In the genomic region with DNA sequence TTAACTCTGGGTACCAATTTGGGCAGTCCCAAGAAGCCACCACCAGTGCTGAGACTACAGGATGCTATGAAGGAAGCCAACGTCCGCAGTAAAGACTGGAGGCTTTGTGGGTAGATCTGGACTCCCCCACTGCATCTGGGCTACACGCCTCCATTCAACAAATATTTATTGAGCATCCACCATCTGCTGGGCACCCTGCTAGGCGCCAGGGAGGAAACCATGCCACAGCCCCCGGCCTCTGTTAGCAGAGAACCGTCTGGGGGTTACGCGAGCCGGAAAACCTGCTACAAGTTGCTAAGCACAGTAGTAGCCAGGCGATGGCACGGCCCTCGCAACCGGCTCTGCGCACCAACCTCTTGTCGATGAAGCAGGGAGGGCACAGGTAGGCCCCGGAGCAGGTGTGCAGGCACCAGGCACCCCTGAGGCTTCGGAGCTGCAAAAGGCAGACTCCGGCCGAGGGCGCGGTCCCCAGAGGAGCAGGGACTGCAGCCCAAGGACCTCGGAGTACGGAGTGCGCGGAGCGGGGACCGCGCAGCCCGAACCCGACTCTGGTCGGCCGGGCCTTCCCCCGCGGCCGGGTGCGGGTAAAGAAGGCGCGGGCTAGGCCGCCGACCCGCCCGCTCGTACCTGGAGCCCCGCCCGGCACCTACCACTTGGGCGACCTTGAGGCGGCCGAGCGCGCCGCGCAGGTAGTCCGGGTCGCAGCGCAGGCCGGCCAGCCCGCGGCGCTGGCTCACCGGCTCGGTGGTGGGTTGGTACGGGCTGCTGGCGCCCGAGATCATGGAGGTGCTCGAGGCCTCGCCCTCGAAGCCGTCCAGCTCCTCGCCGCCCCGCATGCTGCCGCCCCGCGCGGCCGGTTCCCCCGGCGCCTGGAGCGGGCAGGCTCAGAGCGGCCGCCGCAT, we compare ENCODE assay signal across 8 mouse cellular contexts. TPM values are rescaled to one million over a fixed set of nuclear protein-coding genes. Genes with fewer than 3 reads are reported as not detected.
DNase-seq lines count a peak whose midpoint lies in the region; ATAC-seq lines count a peak whose summit lies in the region.

No protein-coding gene starts in this region.

- WGBS in forebrain, embryonic 16.5 days: under 1% methylated on average over 81 of the region's 82 CpGs
- under 1% methylated on average over 79 of the region's 82 CpGs for WGBS in limb, embryonic 13.5 days
- WGBS in midbrain, embryonic 11.5 days: under 1% methylated on average over 81 of the region's 82 CpGs

- peak overlapping the region; percentile 92 for H3K4me2 ChIP-seq in forebrain, embryonic 16.5 days (ENCODE audit: low read length)
- H3K4me2 ChIP-seq in limb, embryonic 13.5 days (replicated peaks): peak overlapping the region; percentile 93
- H3K4me2 ChIP-seq in midbrain, embryonic 11.5 days: peak overlapping the region; percentile 97

- peak; percentile 78 for ATAC-seq in forebrain, embryonic 16.5 days
- ATAC-seq in inflammation-experienced regulatory T-cells, adult 6 months: peak; percentile 63
- peak; percentile 72 for ATAC-seq in limb, embryonic 13.5 days (ENCODE audit: low FRiP score, low read depth)
- peak; percentile 85 for ATAC-seq in midbrain, embryonic 11.5 days (ENCODE audit: low FRiP score)

- peaks cover 18% of the 10 kb centered on the region for H3K4me1 ChIP-seq in forebrain, embryonic 16.5 days (replicated peaks; ENCODE audit: control insufficient read depth, insufficient read depth, low read length)
- peaks cover 19% of the 10 kb centered on the region for H3K4me1 ChIP-seq in limb, embryonic 13.5 days
- H3K4me1 ChIP-seq in midbrain, embryonic 11.5 days (ENCODE audit: control insufficient read depth, insufficient read depth, low read length): peaks cover 10% of the 10 kb centered on the region

- H3K27ac ChIP-seq in forebrain, embryonic 16.5 days (ENCODE audit: low read length): peak overlapping the region; percentile 67
- H3K27ac ChIP-seq in limb, embryonic 13.5 days: peak overlapping the region; percentile 74
- H3K27ac ChIP-seq in midbrain, embryonic 11.5 days (ENCODE audit: low read depth, low read length): no peak overlapping the region

- DNase-seq in heart, adult 11 months: peak; percentile 96
- DNase-seq in heart, adult 8-10 months (ENCODE audit: low spot score): no peak
- peak; percentile 72 for DNase-seq in cerebellum, adult 11-12 months
- peak; percentile 95 for DNase-seq in midbrain, embryonic 11.5 days (ENCODE audit: low spot score, missing footprints)
- DNase-seq in spleen, postnatal 10 days (ENCODE audit: low spot score in 2 of 2): peak; percentile 14 to 40

- H3K4me3 ChIP-seq in forebrain, embryonic 16.5 days (replicated peaks; ENCODE audit: low read length): peak overlapping the region; percentile 86
- H3K4me3 ChIP-seq in limb, embryonic 13.5 days: peak overlapping the region; percentile 90
- H3K4me3 ChIP-seq in midbrain, embryonic 11.5 days (ENCODE audit: low read depth, low read length): peak overlapping the region; percentile 83

- H3K36me3 ChIP-seq in forebrain, embryonic 16.5 days (ENCODE audit: control insufficient read depth, insufficient read depth): no peaks in the 10 kb centered on the region
- H3K36me3 ChIP-seq in limb, embryonic 13.5 days: no peaks in the 10 kb centered on the region
- H3K36me3 ChIP-seq in midbrain, embryonic 11.5 days (ENCODE audit: control insufficient read depth, insufficient read depth, low read length): no peaks in the 10 kb centered on the region

- peaks cover 4% of the 10 kb centered on the region for H3K9me3 ChIP-seq in forebrain, embryonic 16.5 days (ENCODE audit: control insufficient read depth, low read length)
- H3K9me3 ChIP-seq in limb, embryonic 13.5 days: peaks cover 7% of the 10 kb centered on the region; the same call in 1 of the 2 replicates
- H3K9me3 ChIP-seq in midbrain, embryonic 11.5 days (ENCODE audit: control insufficient read depth, low read length): peaks cover 3% of the 10 kb centered on the region; the same call in 1 of the 2 replicates

- peak overlapping the region; percentile 88 for H3K9ac ChIP-seq in forebrain, embryonic 16.5 days (replicated peaks; ENCODE audit: low read depth, low read length)
- H3K9ac ChIP-seq in limb, embryonic 13.5 days: peak overlapping the region; percentile 92
- peak overlapping the region; percentile 79 for H3K9ac ChIP-seq in midbrain, embryonic 11.5 days (ENCODE audit: low read length)

- no peaks in the 10 kb centered on the region for H3K27me3 ChIP-seq in forebrain, embryonic 16.5 days (replicated peaks; ENCODE audit: control insufficient read depth, insufficient read depth, low read length)
- no peaks in the 10 kb centered on the region for H3K27me3 ChIP-seq in limb, embryonic 13.5 days
- no peaks in the 10 kb centered on the region for H3K27me3 ChIP-seq in midbrain, embryonic 11.5 days (ENCODE audit: control insufficient read depth, insufficient read depth, low read length)

RNA-seq across cellular contexts. Expression of a gene that starts 0.6 kb away (rescaled TPM):
- 10 to 100 TPM; 10.7 to 11.8 (median 11.0) TPM for total RNA-seq in heart, adult 8-10 months (2022)
- polyA plus RNA-seq in forebrain, embryonic 16.5 days (2015; fragmentation: Nextera tagmentation; extraction: Ambion mirVana): 2.8 and 3.2 TPM in 2 replicates
- under 1 TPM; 0.32 to 0.78 (median 0.64) TPM for polyA plus RNA-seq in inflammation-experienced regulatory T-cells, adult 6 months (2017; shearing (Covaris generic))
- 2.8 and 3.0 TPM in 2 replicates for polyA plus RNA-seq in limb, embryonic 13.5 days (2015; fragmentation: Nextera tagmentation; extraction: Ambion mirVana)
- 2.2 and 2.6 TPM in 2 replicates for polyA plus RNA-seq in midbrain, embryonic 11.5 days (2014; fragmentation: Nextera tagmentation; extraction: Ambion mirVana)

RNA-seq across cellular contexts. Expression of a gene that starts 47.8 kb away (rescaled TPM):
- 100 to 1,000 TPM in 2 of 4 experiments, 10 to 100 TPM in 2; 80.4 to 113 (median 96.5) TPM for total RNA-seq in heart, adult 8-10 months (2022)
- polyA plus RNA-seq in forebrain, embryonic 16.5 days (2015; fragmentation: Nextera tagmentation; extraction: Ambion mirVana): 139 and 143 TPM in 2 replicates
- 10 to 100 TPM; 23.7 to 32.8 (median 31.2) TPM for polyA plus RNA-seq in inflammation-experienced regulatory T-cells, adult 6 months (2017; shearing (Covaris generic))
- polyA plus RNA-seq in limb, embryonic 13.5 days (2015; fragmentation: Nextera tagmentation; extraction: Ambion mirVana): 64.7 and 65.5 TPM in 2 replicates
- polyA plus RNA-seq in midbrain, embryonic 11.5 days (2014; fragmentation: Nextera tagmentation; extraction: Ambion mirVana): 87.6 and 98.2 TPM in 2 replicates

RNA-seq across cellular contexts. Expression of a gene that starts 55.8 kb away (rescaled TPM):
- total RNA-seq in heart, adult 8-10 months (2022): 10 to 100 TPM; 10.1 to 18.8 (median 14.9) TPM
- 34.0 and 39.6 TPM in 2 replicates for polyA plus RNA-seq in forebrain, embryonic 16.5 days (2015; fragmentation: Nextera tagmentation; extraction: Ambion mirVana)
- polyA plus RNA-seq in inflammation-experienced regulatory T-cells, adult 6 months (2017; shearing (Covaris generic)): 10 to 100 TPM; 14.7 to 21.3 (median 17.4) TPM
- polyA plus RNA-seq in limb, embryonic 13.5 days (2015; fragmentation: Nextera tagmentation; extraction: Ambion mirVana): 158 and 159 TPM in 2 replicates
- 70.3 and 74.3 TPM in 2 replicates for polyA plus RNA-seq in midbrain, embryonic 11.5 days (2014; fragmentation: Nextera tagmentation; extraction: Ambion mirVana)
